Mouse (Mus musculus) heart, adult 8-10 months (tissue): Measurements from ENCODE around the gene Itih5. TPM values are rescaled to one million over a fixed set of nuclear protein-coding genes. Genes with fewer than 3 reads are reported as not detected.

Experiments used
- total RNA-seq, 4 experiments: library from RNA; stranded (reverse); gene quantifications; 2 replicates each; pipeline ENCODE4 v1.2.4; 2022

The Itih5 gene
- total RNA-seq, 4 experiments from 2014 or later, result 2.7 to 5.7 (median 4.1) TPM

Other genes with a start within 250 kb of the Itih5 start
- gene Taf3, start 105.0 kb upstream of the Itih5 start, total RNA-seq, result 1 to 10 TPM; 7.7 to 8.8 (median 8.0) TPM
- gene Atp5c1, start 73.1 kb upstream of the Itih5 start, total RNA-seq, result 1,000 to 10,000 TPM; 1,366 to 1,665 (median 1,521) TPM
- 10 to 100 TPM in 1 of 4 experiments, 1 to 10 TPM in 3; 6.5 to 10.3 (median 8.3) TPM for gene Kin, start 73.0 kb upstream of the Itih5 start, total RNA-seq
- gene Itih2, start 22.2 kb upstream of the Itih5 start, total RNA-seq, result under 1 TPM; 0.28 to 0.49 (median 0.38) TPM
- under 1 TPM; 0.12 to 0.35 (median 0.32) TPM for gene Sfmbt2, start 216.9 kb downstream of the Itih5 start, total RNA-seq